Comparison of ENCODE assay signal across 9 mouse cellular contexts in genomic region chr11:96304381-96305195, GRCm38 (mm10). TPM values are rescaled to one million over a fixed set of nuclear protein-coding genes. Genes with fewer than 3 reads are reported as not detected.
A peak's percentile ranks its signal among the peaks of the same experiment; 100 is the strongest.
DNase-seq lines count a peak whose midpoint lies in the region; ATAC-seq and TF ChIP-seq lines count a peak whose summit lies in the region.
"Had no signal": no experiment of that assay in that cellular context is flagged by ENCODE, and none has a peak within 500 bp of the region (broad histone marks: within the 10 kb centered on the region; RNA-seq: fewer than 3 reads in every experiment).

No protein-coding gene starts in this region.

- no peaks in the 10 kb centered on the region for H3K9me3 ChIP-seq in lung, embryonic 14.5 days (ENCODE audit: low read depth, low read length)
- no peaks in the 10 kb centered on the region for H3K9me3 ChIP-seq in limb, embryonic 15.5 days
- H3K9me3 ChIP-seq in stomach, embryonic 16.5 days (replicated peaks; ENCODE audit: control insufficient read depth, low read length): no peaks in the 10 kb centered on the region
- H3K9me3 ChIP-seq: embryonic facial prominence, embryonic 13.5 days had no signal

- H3K4me3 ChIP-seq in lung, embryonic 14.5 days (ENCODE audit: low read depth, low read length): peak overlapping the region; percentile 72
- peak overlapping the region; percentile 3; the same call in 1 of the 2 replicates for H3K4me3 ChIP-seq in limb, embryonic 15.5 days
- H3K4me3 ChIP-seq in stomach, embryonic 16.5 days (replicated peaks; ENCODE audit: low read length): peak overlapping the region; percentile 48
- H3K4me3 ChIP-seq: embryonic facial prominence, embryonic 13.5 days had no signal

- H3K4me2 ChIP-seq in lung, embryonic 14.5 days: peak overlapping the region; percentile 84
- 0 out of 2 replicates have a peak overlapping the region, but pooled peaks have one; percentile 10 for H3K4me2 ChIP-seq in limb, embryonic 15.5 days
- H3K4me2 ChIP-seq in stomach, embryonic 16.5 days (ENCODE audit: low read depth, low read length): peak overlapping the region; percentile 87
- H3K4me2 ChIP-seq: embryonic facial prominence, embryonic 13.5 days had no signal

- TF ChIP-seq CTCF in lung, embryonic 14.5 days (IDR thresholded peaks at IDR 0.05; ENCODE audit: low read depth): no peak

- peaks cover 72% of the 10 kb centered on the region for H3K27me3 ChIP-seq in lung, embryonic 14.5 days (ENCODE audit: insufficient read depth, low read length)
- peaks cover 100% of the 10 kb centered on the region for H3K27me3 ChIP-seq in limb, embryonic 15.5 days
- peaks cover 33% of the 10 kb centered on the region for H3K27me3 ChIP-seq in stomach, embryonic 16.5 days (ENCODE audit: control insufficient read depth, insufficient read depth, low read length)

- 1% methylated on average over 38 of the region's 38 CpGs for WGBS in lung, embryonic 14.5 days
- 6% methylated on average over 38 of the region's 38 CpGs for WGBS in limb, embryonic 15.5 days
- WGBS in stomach, embryonic 16.5 days: 4% methylated on average over 38 of the region's 38 CpGs

- peak overlapping the region; percentile 100 for H3K27ac ChIP-seq in lung, embryonic 14.5 days (ENCODE audit: low read depth)
- H3K27ac ChIP-seq in limb, embryonic 15.5 days: no peak overlapping the region
- H3K27ac ChIP-seq in stomach, embryonic 16.5 days (ENCODE audit: low read length): peak overlapping the region; percentile 89
- H3K27ac ChIP-seq: embryonic facial prominence, embryonic 13.5 days had no signal

- no peaks in the 10 kb centered on the region for H3K4me1 ChIP-seq in lung, embryonic 14.5 days (ENCODE audit: insufficient read depth)
- H3K4me1 ChIP-seq in limb, embryonic 15.5 days: peaks cover 21% of the 10 kb centered on the region
- H3K4me1 ChIP-seq in stomach, embryonic 16.5 days (ENCODE audit: control insufficient read depth, insufficient read depth, low read length): peaks cover 10% of the 10 kb centered on the region; the same call in 1 of the 2 replicates

- no peak for ATAC-seq in lung, embryonic 14.5 days (ENCODE audit: insufficient read depth)
- no peak for ATAC-seq in limb, embryonic 15.5 days (ENCODE audit: insufficient number of reproducible peaks, low FRiP score, low TSS enrichment, low read depth)
- no peak for ATAC-seq in stomach, embryonic 16.5 days (ENCODE audit: insufficient read depth, low FRiP score)

- H3K36me3 ChIP-seq in lung, embryonic 14.5 days (ENCODE audit: insufficient read depth): peaks cover 14% of the 10 kb centered on the region
- H3K36me3 ChIP-seq in limb, embryonic 15.5 days: no peaks in the 10 kb centered on the region
- no peaks in the 10 kb centered on the region for H3K36me3 ChIP-seq in stomach, embryonic 16.5 days (ENCODE audit: control insufficient read depth, insufficient read depth, low read length)
- H3K36me3 ChIP-seq: embryonic facial prominence, embryonic 13.5 days had no signal

- peak; percentile 59 for DNase-seq in lung, embryonic 14.5 days
- no peak for DNase-seq in lung, postnatal 25 days (ENCODE audit: low spot score)
- peak; percentile 69 for DNase-seq in kidney, adult 18-20 months
- no peak for DNase-seq in natural killer cell, adult 2 months (ENCODE audit: low spot score in 2 of 2)
- DNase-seq in right cerebral cortex, postnatal 14 days: no peak
- DNase-seq: gastrocnemius, postnatal 25 days had no signal

- H3K9ac ChIP-seq in lung, embryonic 14.5 days: peak overlapping the region; percentile 99
- no peak overlapping the region for H3K9ac ChIP-seq in limb, embryonic 15.5 days
- peak overlapping the region; percentile 83 for H3K9ac ChIP-seq in stomach, embryonic 16.5 days (ENCODE audit: low read length)
- H3K9ac ChIP-seq: embryonic facial prominence, embryonic 13.5 days had no signal

RNA-seq across cellular contexts. Expression of gene Hoxb5, which starts 1.5 kb away (rescaled TPM):
- 65.9 and 76.1 TPM in 2 replicates for polyA plus RNA-seq in lung, embryonic 14.5 days (2014; fragmentation: Nextera tagmentation; extraction: Ambion mirVana)
- 0.60 and 0.73 TPM in 2 replicates for polyA plus RNA-seq in limb, embryonic 15.5 days (2015; fragmentation: Nextera tagmentation; extraction: Ambion mirVana)
- 13.8 TPM in 2 replicates for polyA plus RNA-seq in stomach, embryonic 16.5 days (2015; fragmentation: Nextera tagmentation; extraction: Ambion mirVana)

RNA-seq across cellular contexts. Expression of gene Hoxb6, which starts 12.3 kb away (rescaled TPM):
- polyA plus RNA-seq in lung, embryonic 14.5 days (2014; fragmentation: Nextera tagmentation; extraction: Ambion mirVana): 19.7 and 24.4 TPM in 2 replicates
- polyA plus RNA-seq in limb, embryonic 15.5 days (2015; fragmentation: Nextera tagmentation; extraction: Ambion mirVana): 0.31 and 0.55 TPM in 2 replicates
- polyA plus RNA-seq in stomach, embryonic 16.5 days (2015; fragmentation: Nextera tagmentation; extraction: Ambion mirVana): 5.6 and 8.3 TPM in 2 replicates

RNA-seq across cellular contexts. Expression of gene Hoxb4, which starts 13.5 kb away (rescaled TPM):
- 3.8 and 3.9 TPM in 2 replicates for polyA plus RNA-seq in lung, embryonic 14.5 days (2014; fragmentation: Nextera tagmentation; extraction: Ambion mirVana)
- 0.29 and 0.41 TPM in 2 replicates for polyA plus RNA-seq in limb, embryonic 15.5 days (2015; fragmentation: Nextera tagmentation; extraction: Ambion mirVana)
- polyA plus RNA-seq in stomach, embryonic 16.5 days (2015; fragmentation: Nextera tagmentation; extraction: Ambion mirVana): 2.2 and 2.7 TPM in 2 replicates

RNA-seq across cellular contexts. Expression of gene Hoxb7, which starts 18.2 kb away (rescaled TPM):
- 2.1 and 3.5 TPM in 2 replicates for polyA plus RNA-seq in lung, embryonic 14.5 days (2014; fragmentation: Nextera tagmentation; extraction: Ambion mirVana)
- polyA plus RNA-seq in limb, embryonic 15.5 days (2015; fragmentation: Nextera tagmentation; extraction: Ambion mirVana): 3.3 and 4.2 TPM in 2 replicates
- polyA plus RNA-seq in stomach, embryonic 16.5 days (2015; fragmentation: Nextera tagmentation; extraction: Ambion mirVana): 6.3 and 8.3 TPM in 2 replicates

RNA-seq across cellular contexts. Expression of gene Hoxb3, which starts 18.5 kb away (rescaled TPM):
- 3.9 and 6.3 TPM in 2 replicates for polyA plus RNA-seq in lung, embryonic 14.5 days (2014; fragmentation: Nextera tagmentation; extraction: Ambion mirVana)
- 0.23 and 0.27 TPM in 2 replicates for polyA plus RNA-seq in limb, embryonic 15.5 days (2015; fragmentation: Nextera tagmentation; extraction: Ambion mirVana)
- 0.99 and 1.5 TPM in 2 replicates for polyA plus RNA-seq in stomach, embryonic 16.5 days (2015; fragmentation: Nextera tagmentation; extraction: Ambion mirVana)
- polyA plus RNA-seq: embryonic facial prominence, embryonic 13.5 days had no signal

Comparison
In these comparisons a context has a peak if more than half of its experiments do, and no peak if none do; other contexts are left out.
1. DNase-seq: peak in lung, embryonic 14.5 days (single experiment) and kidney, adult 18-20 months (single experiment); none in lung, postnatal 25 days (single experiment), natural killer cell, adult 2 months (0 of 2) and right cerebral cortex, postnatal 14 days (single experiment).
2. H3K4me2 ChIP-seq: peak in every context shown above with its lines; median percentile 87 in stomach, embryonic 16.5 days; 84 in lung, embryonic 14.5 days; 10 in limb, embryonic 15.5 days.
3. H3K4me3 ChIP-seq: peak in every context shown above with its lines; median percentile 72 in lung, embryonic 14.5 days; 48 in stomach, embryonic 16.5 days; 3 in limb, embryonic 15.5 days.